14 mouse cellular contexts compared by ENCODE assay signal in the genomic region with DNA sequence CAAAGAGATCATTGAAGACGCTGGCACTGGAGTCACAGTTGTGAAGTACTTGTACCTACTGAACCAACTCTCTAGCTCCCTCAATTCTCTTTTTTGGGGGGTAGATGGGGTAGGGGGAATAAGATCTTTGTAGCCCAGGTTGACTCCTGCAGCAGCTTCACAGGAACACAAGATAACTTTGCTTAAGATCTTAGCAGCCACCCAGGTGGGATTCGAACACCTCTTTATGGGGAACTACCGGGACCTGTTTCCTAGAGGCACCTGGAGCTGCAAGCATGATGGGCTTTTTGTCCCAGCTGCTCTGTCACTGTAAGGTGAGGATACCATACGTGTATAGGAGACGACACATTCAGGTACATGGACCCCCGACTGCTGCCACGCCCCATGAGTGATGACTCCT. TPM values are rescaled to one million over a fixed set of nuclear protein-coding genes. Genes with fewer than 3 reads are reported as not detected.
A peak's percentile ranks its signal among the peaks of the same experiment; 100 is the strongest.
DNase-seq lines count a peak whose midpoint lies in the region; ATAC-seq lines count a peak whose summit lies in the region.
"Had no signal": no experiment of that assay in that cellular context is flagged by ENCODE, and none has a peak within 500 bp of the region (broad histone marks: within the 10 kb centered on the region; RNA-seq: fewer than 3 reads in every experiment).

No protein-coding gene starts in this region.

- no peak overlapping the region for H3K4me3 ChIP-seq in heart, embryonic 11.5 days (ENCODE audit: low read depth, low read length)
- H3K4me3 ChIP-seq in megakaryocyte, embryonic 14.5 days (replicated peaks) = peak overlapping the region; percentile 94
- H3K4me3 ChIP-seq in limb, embryonic 12.5 days (replicated peaks) = peak overlapping the region; percentile 55; the same call in 1 of the 2 replicates
- peak overlapping the region; percentile 58 for H3K4me3 ChIP-seq in neural tube, embryonic 13.5 days

- WGBS in heart, embryonic 11.5 days (ENCODE audit: insufficient replicate concordance) = 80% methylated on average over 7 of the region's 7 CpGs
- WGBS in limb, embryonic 12.5 days = 89% methylated on average over 7 of the region's 7 CpGs
- 81% methylated on average over 7 of the region's 7 CpGs for WGBS in neural tube, embryonic 13.5 days

- no peak overlapping the region for H3K9ac ChIP-seq in heart, embryonic 11.5 days (ENCODE audit: low read depth, low read length)
- H3K9ac ChIP-seq in limb, embryonic 12.5 days (replicated peaks) = no peak overlapping the region
- H3K9ac ChIP-seq in neural tube, embryonic 13.5 days = 0 out of 2 replicates have a peak overlapping the region, but pooled peaks have one; percentile 8

- H3K4me1 ChIP-seq in heart, embryonic 11.5 days (ENCODE audit: control insufficient read depth, insufficient read depth, low read length) = peaks cover 45% of the 10 kb centered on the region
- peaks cover 82% of the 10 kb centered on the region for H3K4me1 ChIP-seq in megakaryocyte, embryonic 14.5 days
- peaks cover 57% of the 10 kb centered on the region for H3K4me1 ChIP-seq in limb, embryonic 12.5 days (replicated peaks)
- peaks cover 75% of the 10 kb centered on the region for H3K4me1 ChIP-seq in neural tube, embryonic 13.5 days (replicated peaks)

- no peaks in the 10 kb centered on the region for H3K9me3 ChIP-seq in heart, embryonic 11.5 days (replicated peaks; ENCODE audit: control insufficient read depth, low read length)
- no peaks in the 10 kb centered on the region for H3K9me3 ChIP-seq in megakaryocyte, embryonic 14.5 days
- no peaks in the 10 kb centered on the region for H3K9me3 ChIP-seq in limb, embryonic 12.5 days
- H3K9me3 ChIP-seq in neural tube, embryonic 13.5 days = no peaks in the 10 kb centered on the region
- H3K9me3 ChIP-seq: lung, embryonic 15.5 days had no signal

- H3K27me3 ChIP-seq in heart, embryonic 11.5 days (ENCODE audit: control insufficient read depth, insufficient read depth, low read length) = peaks cover 30% of the 10 kb centered on the region
- H3K27me3 ChIP-seq in megakaryocyte, embryonic 14.5 days (replicated peaks) = peaks cover 35% of the 10 kb centered on the region
- H3K27me3 ChIP-seq in limb, embryonic 12.5 days = peaks cover 29% of the 10 kb centered on the region
- H3K27me3 ChIP-seq in neural tube, embryonic 13.5 days = peaks cover 14% of the 10 kb centered on the region; the same call in 1 of the 2 replicates

- H3K4me2 ChIP-seq in heart, embryonic 11.5 days = peak overlapping the region; percentile 88; the same call in 1 of the 2 replicates
- H3K4me2 ChIP-seq in limb, embryonic 12.5 days = peak overlapping the region; percentile 96; the same call in 1 of the 2 replicates
- peak overlapping the region; percentile 96 for H3K4me2 ChIP-seq in neural tube, embryonic 13.5 days

- no peak for DNase-seq in heart, adult 9 months (ENCODE audit: low spot score in 2 of 2)
- no peak for DNase-seq in frontal cortex, postnatal 25 days (ENCODE audit: low spot score in 2 of 2)
- DNase-seq: cerebellum, postnatal 10 days; layer of hippocampus, postnatal 36 days; thymus, adult 2 months had no signal

- no peak overlapping the region for H3K27ac ChIP-seq in heart, embryonic 11.5 days (ENCODE audit: low read depth, low read length)
- H3K27ac ChIP-seq in limb, embryonic 12.5 days = peak overlapping the region; percentile 90
- H3K27ac ChIP-seq in neural tube, embryonic 13.5 days (replicated peaks) = peak overlapping the region; percentile 93

- no peak for ATAC-seq in heart, embryonic 11.5 days (replicated peaks; ENCODE audit: insufficient number of reproducible peaks, low FRiP score, low TSS enrichment)
- no peak for ATAC-seq in megakaryocyte, adult 5-6 weeks (ENCODE audit: poor library complexity, severe bottlenecking)
- ATAC-seq in limb, embryonic 12.5 days (ENCODE audit: insufficient number of reproducible peaks, insufficient read depth, low FRiP score, low TSS enrichment, low read depth) = no peak
- ATAC-seq in neural tube, embryonic 13.5 days (ENCODE audit: low read depth) = no peak
- no peak for ATAC-seq in granulocyte monocyte progenitor cell, adult 5-6 weeks (replicated peaks; ENCODE audit: poor library complexity, severe bottlenecking)

- H3K36me3 ChIP-seq in heart, embryonic 11.5 days (ENCODE audit: control insufficient read depth, insufficient read depth, low read length) = no peaks in the 10 kb centered on the region
- peaks cover 35% of the 10 kb centered on the region for H3K36me3 ChIP-seq in megakaryocyte, embryonic 14.5 days (replicated peaks; ENCODE audit: low read length)
- H3K36me3 ChIP-seq in limb, embryonic 12.5 days = peaks cover 10% of the 10 kb centered on the region; the same call in 1 of the 2 replicates
- H3K36me3 ChIP-seq in neural tube, embryonic 13.5 days = peaks cover 8% of the 10 kb centered on the region

RNA-seq across cellular contexts. Expression of gene Kcnn1, which starts 3.5 kb away (rescaled TPM):
- polyA plus RNA-seq in heart, embryonic 11.5 days (2014; fragmentation: Nextera tagmentation; extraction: Ambion mirVana) = 0.55 and 1.1 TPM in 2 replicates
- polyA plus RNA-seq in megakaryocyte, embryonic 14.5 days (2012; ENCODE audit: insufficient read depth, low replicate concordance) = 3.4 and 11.8 TPM in 2 replicates
- not detected in 2 replicates for total RNA-seq in megakaryocyte, adult 5-6 weeks (2015)
- 0.33 TPM in 1 of 2 replicates, not detected in the other for total RNA-seq in megakaryocyte, adult 5-6 weeks (2017)
- 4.3 and 6.0 TPM in 2 replicates for polyA plus RNA-seq in limb, embryonic 12.5 days (2016; fragmentation: Nextera tagmentation; extraction: Ambion mirVana)
- 17.5 and 17.9 TPM in 2 replicates for polyA plus RNA-seq in neural tube, embryonic 13.5 days (2015; fragmentation: Nextera tagmentation; extraction: Ambion mirVana)
- total RNA-seq in granulocyte monocyte progenitor cell, adult 5-6 weeks (2014; fragmentation: Nextera tagmentation) = 0.30 and 0.49 TPM in 2 replicates
- 0.90 and 3.5 TPM in 2 replicates for total RNA-seq in granulocyte monocyte progenitor cell, adult 5-6 weeks (2017)
- total RNA-seq: neutrophil, adult 5-6 weeks had no signal
- polyA plus RNA-seq: inflammation-experienced regulatory T-cells, adult 6 months had no signal

RNA-seq across cellular contexts. Expression of gene Ccdc124, which starts 7.2 kb away (rescaled TPM):
- 102 and 109 TPM in 2 replicates for polyA plus RNA-seq in heart, embryonic 11.5 days (2014; fragmentation: Nextera tagmentation; extraction: Ambion mirVana)
- polyA plus RNA-seq in megakaryocyte, embryonic 14.5 days (2012; ENCODE audit: insufficient read depth, low replicate concordance) = 92.6 and 282 TPM in 2 replicates
- total RNA-seq in megakaryocyte, adult 5-6 weeks (2015) = 32.7 and 38.9 TPM in 2 replicates
- total RNA-seq in megakaryocyte, adult 5-6 weeks (2017) = 36.8 and 47.6 TPM in 2 replicates
- polyA plus RNA-seq in limb, embryonic 12.5 days (2016; fragmentation: Nextera tagmentation; extraction: Ambion mirVana) = 119 and 127 TPM in 2 replicates
- 148 and 156 TPM in 2 replicates for polyA plus RNA-seq in neural tube, embryonic 13.5 days (2015; fragmentation: Nextera tagmentation; extraction: Ambion mirVana)
- total RNA-seq in granulocyte monocyte progenitor cell, adult 5-6 weeks (2014; fragmentation: Nextera tagmentation) = 19.4 and 22.3 TPM in 2 replicates
- 35.9 and 38.9 TPM in 2 replicates for total RNA-seq in granulocyte monocyte progenitor cell, adult 5-6 weeks (2017)

RNA-seq across cellular contexts. Expression of gene Slc5a5, which starts 26.0 kb away (rescaled TPM):
- polyA plus RNA-seq in heart, embryonic 11.5 days (2014; fragmentation: Nextera tagmentation; extraction: Ambion mirVana) = 0.06 TPM in 1 of 2 replicates, not detected in the other
- 0.13 and 1.5 TPM in 2 replicates for polyA plus RNA-seq in megakaryocyte, embryonic 14.5 days (2012; ENCODE audit: insufficient read depth, low replicate concordance)
- 0.07 TPM in 1 of 2 replicates, not detected in the other for total RNA-seq in megakaryocyte, adult 5-6 weeks (2015)
- total RNA-seq in megakaryocyte, adult 5-6 weeks (2017) = not detected in 2 replicates
- 0.15 and 0.29 TPM in 2 replicates for polyA plus RNA-seq in limb, embryonic 12.5 days (2016; fragmentation: Nextera tagmentation; extraction: Ambion mirVana)
- polyA plus RNA-seq in neural tube, embryonic 13.5 days (2015; fragmentation: Nextera tagmentation; extraction: Ambion mirVana) = 1.6 TPM in 2 replicates
- not detected in 2 replicates for total RNA-seq in granulocyte monocyte progenitor cell, adult 5-6 weeks (2014; fragmentation: Nextera tagmentation)
- 0.15 TPM in 1 of 2 replicates, not detected in the other for total RNA-seq in granulocyte monocyte progenitor cell, adult 5-6 weeks (2017)
- total RNA-seq: neutrophil, adult 5-6 weeks had no signal
- polyA plus RNA-seq: inflammation-experienced regulatory T-cells, adult 6 months had no signal

RNA-seq across cellular contexts. Expression of gene Arrdc2, which starts 27.0 kb away (rescaled TPM):
- 2.4 and 3.2 TPM in 2 replicates for polyA plus RNA-seq in heart, embryonic 11.5 days (2014; fragmentation: Nextera tagmentation; extraction: Ambion mirVana)
- 30.6 and 35.6 TPM in 2 replicates for polyA plus RNA-seq in megakaryocyte, embryonic 14.5 days (2012; ENCODE audit: insufficient read depth, low replicate concordance)
- 9.0 and 11.0 TPM in 2 replicates for total RNA-seq in megakaryocyte, adult 5-6 weeks (2015)
- 10.5 and 11.1 TPM in 2 replicates for total RNA-seq in megakaryocyte, adult 5-6 weeks (2017)
- polyA plus RNA-seq in limb, embryonic 12.5 days (2016; fragmentation: Nextera tagmentation; extraction: Ambion mirVana) = 5.3 and 6.4 TPM in 2 replicates
- 7.8 TPM in 2 replicates for polyA plus RNA-seq in neural tube, embryonic 13.5 days (2015; fragmentation: Nextera tagmentation; extraction: Ambion mirVana)
- 5.0 and 16.1 TPM in 2 replicates for total RNA-seq in granulocyte monocyte progenitor cell, adult 5-6 weeks (2014; fragmentation: Nextera tagmentation)
- 4.7 and 8.7 TPM in 2 replicates for total RNA-seq in granulocyte monocyte progenitor cell, adult 5-6 weeks (2017)

RNA-seq across cellular contexts. Expression of gene Rpl18a, which starts 30.6 kb away (rescaled TPM):
- polyA plus RNA-seq in heart, embryonic 11.5 days (2014; fragmentation: Nextera tagmentation; extraction: Ambion mirVana) = 2,782 and 3,146 TPM in 2 replicates
- 4,812 and 7,707 TPM in 2 replicates for polyA plus RNA-seq in megakaryocyte, embryonic 14.5 days (2012; ENCODE audit: insufficient read depth, low replicate concordance)
- total RNA-seq in megakaryocyte, adult 5-6 weeks (2015) = 5,087 and 5,550 TPM in 2 replicates
- total RNA-seq in megakaryocyte, adult 5-6 weeks (2017) = 1,590 and 1,750 TPM in 2 replicates
- 3,693 and 3,808 TPM in 2 replicates for polyA plus RNA-seq in limb, embryonic 12.5 days (2016; fragmentation: Nextera tagmentation; extraction: Ambion mirVana)
- 2,220 and 2,572 TPM in 2 replicates for polyA plus RNA-seq in neural tube, embryonic 13.5 days (2015; fragmentation: Nextera tagmentation; extraction: Ambion mirVana)
- total RNA-seq in granulocyte monocyte progenitor cell, adult 5-6 weeks (2014; fragmentation: Nextera tagmentation) = 5,658 and 6,549 TPM in 2 replicates
- 2,742 and 3,425 TPM in 2 replicates for total RNA-seq in granulocyte monocyte progenitor cell, adult 5-6 weeks (2017)
